ENCODE assay signal across 9 mouse cellular contexts in the genomic region with DNA sequence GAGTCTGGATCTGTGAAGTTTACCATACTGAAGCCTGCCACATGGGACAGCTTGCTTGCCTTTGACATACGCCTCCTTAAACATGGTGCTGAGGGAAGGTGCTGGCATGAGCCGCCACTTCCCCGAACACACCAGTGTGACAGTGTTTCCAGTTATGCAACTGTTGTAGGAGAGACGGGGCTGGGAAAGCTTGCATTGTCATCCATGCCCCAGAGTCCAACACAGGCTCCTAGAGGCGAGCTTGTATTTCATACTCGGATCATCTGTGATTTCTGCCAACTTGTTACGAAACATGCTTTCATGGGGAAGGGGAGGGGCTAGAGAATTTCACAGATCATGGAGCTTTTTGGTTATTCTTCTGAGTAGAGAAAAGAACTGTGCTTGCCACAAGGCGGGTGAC.
DNase-seq lines count a peak whose midpoint lies in the region; ATAC-seq and TF ChIP-seq lines count a peak whose summit lies in the region.
"Had no signal": no experiment of that assay in that cellular context is flagged by ENCODE, and none has a peak within 500 bp of the region (broad histone marks: within the 10 kb centered on the region; RNA-seq: fewer than 3 reads in every experiment).

No protein-coding gene starts in this region.

- no peaks in the 10 kb centered on the region for H3K4me1 ChIP-seq in lung, adult 2 months (ENCODE audit: control insufficient read depth, insufficient read depth, low read length)
- H3K4me1 ChIP-seq in midbrain, embryonic 11.5 days (ENCODE audit: control insufficient read depth, insufficient read depth, low read length): no peaks in the 10 kb centered on the region
- H3K4me1 ChIP-seq: hindbrain, embryonic 15.5 days had no signal

- TF ChIP-seq CTCF in lung, adult 2 months (IDR thresholded peaks at IDR 0.05; ENCODE audit: insufficient read depth, low read length): no peak

- no peak overlapping the region for H3K4me2 ChIP-seq in midbrain, embryonic 11.5 days
- H3K4me2 ChIP-seq: hindbrain, embryonic 15.5 days had no signal

- 63% methylated on average over 8 of the region's 8 CpGs for WGBS in lung, adult 2 months
- WGBS in midbrain, embryonic 11.5 days: 89% methylated on average over 8 of the region's 8 CpGs

- H3K4me3 ChIP-seq in lung, adult 2 months (replicated peaks; ENCODE audit: extremely low read depth, low read depth, low read length): no peak overlapping the region
- no peak overlapping the region for H3K4me3 ChIP-seq in midbrain, embryonic 11.5 days (ENCODE audit: low read depth, low read length)
- H3K4me3 ChIP-seq: hindbrain, embryonic 15.5 days had no signal

- H3K9ac ChIP-seq in midbrain, embryonic 11.5 days (ENCODE audit: low read length): no peak overlapping the region
- H3K9ac ChIP-seq: hindbrain, embryonic 15.5 days; liver, embryonic 14.5 days had no signal

- no peak for TF ChIP-seq POLR2A in lung, adult 2 months (IDR thresholded peaks at IDR 0.05; ENCODE audit: borderline replicate concordance, extremely low read depth, low read depth, low read length)

- ATAC-seq in midbrain, embryonic 11.5 days (ENCODE audit: low FRiP score): no peak
- ATAC-seq in erythroid progenitor cell, adult 5-6 weeks (replicated peaks; ENCODE audit: low FRiP score, poor library complexity, severe bottlenecking): no peak

- peak; percentile 31 to 61 for DNase-seq in lung, adult 18-20 months
- DNase-seq in lung, adult 2 months: no peak
- peak; percentile 44 for DNase-seq in gonadal fat pad, adult 2 months (ENCODE audit: low read depth)
- DNase-seq in left cerebral cortex, postnatal 14 days (ENCODE audit: low spot score in 2 of 2): peak; percentile 15 to 56
- no peak for DNase-seq in midbrain, embryonic 11.5 days (ENCODE audit: low spot score, missing footprints)
- DNase-seq in embryo, embryonic 9.5 days (ENCODE audit: extremely low spot score): no peak

- intact Hi-C loops in left cerebral cortex, postnatal 14 days (cut with DNase I): no loop called here

- no peaks in the 10 kb centered on the region for H3K36me3 ChIP-seq in midbrain, embryonic 11.5 days (ENCODE audit: control insufficient read depth, insufficient read depth, low read length)
- H3K36me3 ChIP-seq: hindbrain, embryonic 15.5 days had no signal

- peaks cover 2% of the 10 kb centered on the region; the same call in 1 of the 2 replicates for H3K9me3 ChIP-seq in midbrain, embryonic 11.5 days (ENCODE audit: control insufficient read depth, low read length)
- H3K9me3 ChIP-seq: hindbrain, embryonic 15.5 days had no signal

- H3K27ac ChIP-seq in midbrain, embryonic 11.5 days (ENCODE audit: low read depth, low read length): no peak overlapping the region
- H3K27ac ChIP-seq: hindbrain, embryonic 15.5 days; liver, embryonic 14.5 days had no signal

- no peaks in the 10 kb centered on the region for H3K27me3 ChIP-seq in midbrain, embryonic 11.5 days (ENCODE audit: control insufficient read depth, insufficient read depth, low read length)
- H3K27me3 ChIP-seq: hindbrain, embryonic 15.5 days had no signal

Comparison
In these comparisons a context has a peak if more than half of its experiments do, and no peak if none do; other contexts are left out.
1. DNase-seq: peak in lung, adult 18-20 months (2 of 2), gonadal fat pad, adult 2 months (single experiment) and left cerebral cortex, postnatal 14 days (2 of 2); none in lung, adult 2 months (single experiment), midbrain, embryonic 11.5 days (single experiment) and embryo, embryonic 9.5 days (single experiment).